Mouse (Mus musculus): ENCODE data around the gene Sh3bgr. TPM values are rescaled to one million over a fixed set of nuclear protein-coding genes. Genes with fewer than 3 reads are reported as not detected.
A peak's percentile ranks its signal among the peaks of the same experiment; 100 is the strongest.

The Sh3bgr gene
- total RNA-seq, 2 experiments from 2014 or later, result 0.85 to 0.96 TPM

DNA sequence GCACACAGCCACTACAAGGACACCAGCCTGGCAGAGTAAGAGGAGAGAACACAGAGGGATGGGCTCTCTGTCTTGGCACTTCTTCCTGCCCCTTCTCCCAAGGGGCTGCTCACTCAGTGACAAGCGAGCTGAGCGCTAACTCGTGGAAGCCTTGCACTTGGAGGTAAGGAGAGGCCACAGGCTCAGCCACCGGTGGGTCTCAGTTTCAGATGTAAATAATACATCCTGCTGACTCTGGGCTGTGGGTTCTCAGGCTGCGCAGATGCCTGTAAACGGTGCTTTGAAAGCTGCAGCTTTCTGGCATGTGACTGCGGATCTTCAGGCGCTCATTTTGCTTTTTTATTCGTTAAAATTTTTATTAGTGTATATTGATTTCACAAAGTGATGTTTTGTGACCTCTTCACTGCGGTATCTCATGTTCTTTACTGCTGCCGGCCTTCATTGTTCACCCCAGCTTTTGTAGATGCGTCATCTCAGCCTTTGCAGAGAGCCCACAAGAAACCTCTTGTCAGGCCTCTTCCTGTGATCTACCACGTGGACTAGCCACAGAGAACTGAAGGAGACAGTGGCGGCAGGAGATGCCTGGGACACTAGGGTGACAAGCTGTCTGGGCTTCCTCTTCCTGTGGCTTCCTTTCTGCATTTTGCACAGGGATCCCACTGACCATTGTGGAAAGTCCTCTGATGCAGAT lies 72.8 kb downstream of the Sh3bgr start:
- peak in 1 of 2 experiments; percentile 32 for DNase-seq (ENCODE audit: low spot score in 2 of 2)
- intact Hi-C loops (cut with DNase I), result no loop called here

DNA sequence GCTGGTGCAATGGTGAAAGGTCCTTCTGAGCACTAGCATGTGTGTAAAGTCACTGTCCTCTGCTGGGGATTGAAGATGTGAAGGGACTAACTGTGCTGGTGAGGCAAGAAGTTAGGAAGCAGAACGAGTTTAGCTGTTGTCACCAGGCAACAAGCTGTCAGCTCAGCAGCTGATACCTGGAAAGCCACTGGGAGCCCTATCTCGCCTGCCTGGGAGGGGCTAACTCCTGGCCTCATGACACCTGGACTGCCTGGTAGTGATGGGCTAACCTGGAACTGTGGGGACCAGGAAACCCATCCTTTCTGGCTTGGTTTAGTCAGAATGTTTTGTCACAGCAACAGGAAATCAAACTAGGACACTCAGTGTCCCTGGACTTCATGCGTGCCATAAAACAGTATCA lies 76.3 kb downstream of the Sh3bgr start:
- no peak for DNase-seq (ENCODE audit: low spot score in 2 of 2)
- intact Hi-C loops (cut with DNase I), result no loop called here

Other genes starting within 250 kb of the Sh3bgr start
- gene Psmg1, start 209.5 kb upstream of the Sh3bgr start, total RNA-seq (2021), result 10 to 100 TPM; 16.8 to 17.4 TPM
- gene Brwd1, start 117.9 kb upstream of the Sh3bgr start, total RNA-seq (2021), result 100 to 1,000 TPM; 135 to 159 TPM
- 10 to 100 TPM; 52.5 to 71.7 TPM for gene Hmgn1, start 72.7 kb upstream of the Sh3bgr start, total RNA-seq (2021)
- 10 to 100 TPM; 61.1 to 61.6 TPM for gene Wrb, start 55.0 kb upstream of the Sh3bgr start, total RNA-seq (2021)
- gene Lca5l, start 8.2 kb upstream of the Sh3bgr start, total RNA-seq (2021), result 1 to 10 TPM; 1.5 to 2.2 TPM
- gene B3galt5, start 35.4 kb downstream of the Sh3bgr start, total RNA-seq (2021), result 10 to 100 TPM; 15.7 to 19.4 TPM
- not detected for gene Itgb2l, start 243.2 kb downstream of the Sh3bgr start, total RNA-seq (2021)